Mouse (Mus musculus): Measurements from ENCODE around the gene 6330403K07Rik.

The 6330403K07Rik gene

GRCm38 (mm10) chr11:70982030-70982429 is 51.3 kb downstream of the 6330403K07Rik start:
- no peak for DNase-seq
